Mouse (Mus musculus): ENCODE data around the gene Susd1. TPM values are rescaled to one million over a fixed set of nuclear protein-coding genes. Genes with fewer than 3 reads are reported as not detected.
A peak's percentile ranks its signal among the peaks of the same experiment; 100 is the strongest.

The Susd1 gene
- total RNA-seq, 2 experiments from 2014 or later, result 1.8 to 1.9 TPM

- no peak for DNase-seq (ENCODE audit: low spot score in 2 of 2)
Measured at GRCm38 (mm10) chr4:59435951-59436350, 2.5 kb downstream of the Susd1 start.

- no peak for DNase-seq (ENCODE audit: low spot score in 2 of 2)
Measured at GRCm38 (mm10) chr4:59434039-59434438, 4.4 kb downstream of the Susd1 start.

GRCm38 (mm10) chr4:59429128-59429527, 9.3 kb downstream of the Susd1 start:
- no peak for DNase-seq (ENCODE audit: low spot score in 2 of 2)

- DNase-seq (ENCODE audit: low spot score in 2 of 2), result no peak
Measured at GRCm38 (mm10) chr4:59426429-59426828, 12.0 kb downstream of the Susd1 start.

- DNase-seq (ENCODE audit: low spot score in 2 of 2), result no peak
Measured at GRCm38 (mm10) chr4:59422808-59423207, 15.6 kb downstream of the Susd1 start.

- DNase-seq (ENCODE audit: low spot score in 2 of 2), result no peak
Measured at GRCm38 (mm10) chr4:59422025-59422783, 16.2 kb downstream of the Susd1 start.

GRCm38 (mm10) chr4:59421369-59421746, 17.1 kb downstream of the Susd1 start:
- DNase-seq (ENCODE audit: low spot score in 2 of 2), result no peak

- DNase-seq (ENCODE audit: low spot score in 2 of 2), result no peak
Measured at GRCm38 (mm10) chr4:59420695-59421368, 17.6 kb downstream of the Susd1 start.

GRCm38 (mm10) chr4:59419211-59419610, 19.2 kb downstream of the Susd1 start:
- no peak for DNase-seq (ENCODE audit: low spot score in 2 of 2)

GRCm38 (mm10) chr4:59413428-59413827, 25.0 kb downstream of the Susd1 start:
- DNase-seq (ENCODE audit: low spot score in 2 of 2), result no peak

- DNase-seq (ENCODE audit: low spot score in 2 of 2), result no peak
Measured at GRCm38 (mm10) chr4:59411153-59411552, 27.3 kb downstream of the Susd1 start.

- DNase-seq (ENCODE audit: low spot score in 2 of 2), result no peak
Measured at GRCm38 (mm10) chr4:59407766-59408165, 30.7 kb downstream of the Susd1 start.

- DNase-seq (ENCODE audit: low spot score in 2 of 2), result peak in 1 of 2 experiments; percentile 34
Measured at GRCm38 (mm10) chr4:59404375-59404774, 34.1 kb downstream of the Susd1 start.

GRCm38 (mm10) chr4:59400931-59401330, 37.5 kb downstream of the Susd1 start:
- no peak for DNase-seq (ENCODE audit: low spot score in 2 of 2)

- DNase-seq (ENCODE audit: low spot score in 2 of 2), result no peak
Measured at GRCm38 (mm10) chr4:59399343-59399742, 39.1 kb downstream of the Susd1 start.

- no peak for DNase-seq (ENCODE audit: low spot score in 2 of 2)
Measured at GRCm38 (mm10) chr4:59395528-59395927, 42.9 kb downstream of the Susd1 start.

- no peak for DNase-seq (ENCODE audit: low spot score in 2 of 2)
Measured at GRCm38 (mm10) chr4:59394155-59394554, 44.3 kb downstream of the Susd1 start.

- DNase-seq (ENCODE audit: low spot score in 2 of 2), result no peak
Measured at GRCm38 (mm10) chr4:59388447-59389030, 49.9 kb downstream of the Susd1 start.

GRCm38 (mm10) chr4:59387387-59388210, 50.8 kb downstream of the Susd1 start:
- no peak for DNase-seq (ENCODE audit: low spot score in 2 of 2)

- no peak for DNase-seq (ENCODE audit: low spot score in 2 of 2)
Measured at GRCm38 (mm10) chr4:59385254-59385895, 53.1 kb downstream of the Susd1 start.

- DNase-seq (ENCODE audit: low spot score in 2 of 2), result no peak
Measured at GRCm38 (mm10) chr4:59383791-59384190, 54.6 kb downstream of the Susd1 start.

Measured in gastrocnemius, postnatal 4 days (tissue).